Mouse (Mus musculus) NIH3T3 (cell line): ENCODE results near the gene Txlna.

Source experiments
- DNase-seq: peaks from one replicate; pipeline ENCODE4 v3.0.0-alpha.2; 2012; ENCODE audit warnings: low read depth

Gene Txlna

GRCm38 (mm10) chr4:129586943-129587342, 53.9 kb downstream of the Txlna start:
- no peak for DNase-seq

GRCm38 (mm10) chr4:129585773-129586172, 55.1 kb downstream of the Txlna start:
- DNase-seq: no peak

- DNase-seq: peak; percentile 82
Measured at GRCm38 (mm10) chr4:129584884-129585608, 55.8 kb downstream of the Txlna start.

- no peak for DNase-seq
Measured at GRCm38 (mm10) chr4:129584370-129584769, 56.5 kb downstream of the Txlna start.

- no peak for DNase-seq
Measured at GRCm38 (mm10) chr4:129582251-129582650, 58.6 kb downstream of the Txlna start.

- no peak for DNase-seq
Measured at GRCm38 (mm10) chr4:129580347-129580746, 60.5 kb downstream of the Txlna start.

- no peak for DNase-seq
Measured at GRCm38 (mm10) chr4:129578466-129578865, 62.4 kb downstream of the Txlna start, which contains the start of gene Fam167b. TSS of gene Fam167b (minus strand) at chr4:129578549.

- DNase-seq: no peak
Measured at GRCm38 (mm10) chr4:129577688-129578087, 63.2 kb downstream of the Txlna start.

GRCm38 (mm10) chr4:129576863-129577491, 63.9 kb downstream of the Txlna start:
- DNase-seq: peak; percentile 70
